Mouse (Mus musculus) embryonic facial prominence, embryonic 13.5 days (tissue): ENCODE data around the gene Ccr3. TPM values are rescaled to one million over a fixed set of nuclear protein-coding genes. Genes with fewer than 3 reads are reported as not detected.

ENCODE experiments used
- ATAC-seq: fragments of 200-750 bp; cut with Nextera tagmentation; 2 replicates; pipeline ENCODE4 v1.8.0; 2017; ENCODE audit warnings: low read depth; ENCODE audit not compliant: insufficient number of reproducible peaks, insufficient read depth, low FRiP score, low TSS enrichment
- H3K27ac ChIP-seq: fragments of 300-500 bp; sonication (generic); 2 replicates; pipeline ENCODE4 v1.5.1; 2015; ENCODE audit warnings: moderate library complexity, mild to moderate bottlenecking, inconsistent platforms
- H3K27me3 ChIP-seq: fragments of 300-500 bp; sonication (generic); 2 replicates; pipeline ENCODE4 v1.6.1; 2015; ENCODE audit warnings: mild to moderate bottlenecking, inconsistent platforms
- H3K36me3 ChIP-seq: fragments of 300-500 bp; sonication (generic); 2 replicates; pipeline ENCODE4 v1.6.1; 2015; ENCODE audit warnings: mild to moderate bottlenecking, inconsistent platforms
- H3K4me1 ChIP-seq: fragments of 300-500 bp; sonication (generic); 2 replicates; pipeline ENCODE4 v1.6.1; 2015; ENCODE audit warnings: inconsistent platforms
- H3K4me2 ChIP-seq: fragments of 300-500 bp; sonication (generic); 2 replicates; pipeline ENCODE4 v1.6.1; 2015; ENCODE audit warnings: moderate library complexity, mild to moderate bottlenecking, inconsistent platforms
- H3K4me3 ChIP-seq: fragments of 300-500 bp; sonication (generic); 2 replicates; pipeline ENCODE4 v1.5.1; 2015; ENCODE audit warnings: mild to moderate bottlenecking, inconsistent platforms
- H3K9ac ChIP-seq: fragments of 300-500 bp; sonication (generic); 2 replicates; pipeline ENCODE4 v1.6.1; 2015; ENCODE audit warnings: mild to moderate bottlenecking, inconsistent platforms
- H3K9me3 ChIP-seq: fragments of 300-500 bp; sonication (generic); 2 replicates; pipeline ENCODE4 v1.6.1; 2016; ENCODE audit warnings: inconsistent platforms
- WGBS: fragments of 180-500 bp; shearing (Covaris S2); methylation state at CpG from one replicate; pipeline ENCODE4 v1.1.7; 2015; ENCODE audit warnings: mixed read lengths; 5-methylcytosine and 5-hydroxymethylcytosine counted together
- polyA plus RNA-seq: library from polyadenylated mRNA; unstranded; fragments of >200 nt; fragmentation: Nextera tagmentation; extraction: Ambion mirVana; gene quantifications from 2 replicates; pipeline ENCODE4 v1.2.1, GENCODE M21; 2015

Gene Ccr3
- polyA plus RNA-seq, 1 experiment from 2014 or later: 0.06 TPM

GRCm38 (mm10) chr9:123999784-124000183, 22.0 kb upstream of the Ccr3 start:
- 79% methylated on average over 2 of the region's 2 CpGs for WGBS
- Histone ChIP-seq H3K27me3 (no peaks in the 10 kb centered on the region), H3K9me3 (no peaks in the 10 kb centered on the region), H3K4me2 (no peak overlapping the region), H3K4me3 (no peak overlapping the region), H3K4me1 (no peaks in the 10 kb centered on the region), H3K27ac (no peak overlapping the region), H3K36me3 (no peaks in the 10 kb centered on the region), H3K9ac (no peak overlapping the region)
- no peak for ATAC-seq

GRCm38 (mm10) chr9:124012691-124013090, 9.1 kb upstream of the Ccr3 start:
- no peak for ATAC-seq
- Histone ChIP-seq H3K9ac (no peak overlapping the region), H3K4me3 (no peak overlapping the region), H3K4me1 (no peaks in the 10 kb centered on the region), H3K9me3 (no peaks in the 10 kb centered on the region), H3K27ac (no peak overlapping the region), H3K4me2 (no peak overlapping the region), H3K36me3 (no peaks in the 10 kb centered on the region), H3K27me3 (no peaks in the 10 kb centered on the region)
- 73% methylated on average over 2 of the region's 2 CpGs for WGBS

DNA sequence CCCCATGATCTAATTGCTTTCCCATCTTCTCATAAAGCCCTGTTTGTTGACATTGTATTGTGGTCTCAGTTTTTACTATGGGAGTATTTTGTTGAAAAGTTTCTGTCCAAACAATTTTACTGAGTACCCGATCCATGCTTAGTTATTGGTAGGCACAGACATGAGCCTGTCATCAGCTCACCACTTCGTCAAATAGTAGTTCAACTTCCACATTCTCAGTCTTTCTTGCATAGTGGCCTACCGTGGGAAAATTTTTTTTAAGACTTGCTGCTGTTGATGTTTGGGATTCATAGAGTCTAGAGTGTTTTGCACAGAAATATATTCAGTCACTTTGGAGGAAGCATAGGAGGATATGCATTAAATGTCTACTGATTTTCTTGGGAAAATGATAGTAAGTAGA, 8.5 kb upstream of the Ccr3 start:
- no peaks in the 10 kb centered on the region for H3K9me3 ChIP-seq
- no peaks in the 10 kb centered on the region for H3K36me3 ChIP-seq
- no peak overlapping the region for H3K4me3 ChIP-seq
- no peaks in the 10 kb centered on the region for H3K4me1 ChIP-seq
- H3K27me3 ChIP-seq: no peaks in the 10 kb centered on the region
- no peak overlapping the region for H3K4me2 ChIP-seq
- no peak for ATAC-seq
- no peak overlapping the region for H3K27ac ChIP-seq
- 85% methylated on average over 3 of the region's 3 CpGs for WGBS
- H3K9ac ChIP-seq: no peak overlapping the region

- Histone ChIP-seq H3K4me1 (no peaks in the 10 kb centered on the region), H3K27me3 (no peaks in the 10 kb centered on the region), H3K27ac (no peak overlapping the region), H3K4me3 (no peak overlapping the region), H3K4me2 (no peak overlapping the region), H3K9ac (no peak overlapping the region), H3K9me3 (no peaks in the 10 kb centered on the region), H3K36me3 (no peaks in the 10 kb centered on the region)
- WGBS: 78% methylated on average over 2 of the region's 2 CpGs
- ATAC-seq: no peak
Measured at GRCm38 (mm10) chr9:124014985-124015652, 6.7 kb upstream of the Ccr3 start.

DNA sequence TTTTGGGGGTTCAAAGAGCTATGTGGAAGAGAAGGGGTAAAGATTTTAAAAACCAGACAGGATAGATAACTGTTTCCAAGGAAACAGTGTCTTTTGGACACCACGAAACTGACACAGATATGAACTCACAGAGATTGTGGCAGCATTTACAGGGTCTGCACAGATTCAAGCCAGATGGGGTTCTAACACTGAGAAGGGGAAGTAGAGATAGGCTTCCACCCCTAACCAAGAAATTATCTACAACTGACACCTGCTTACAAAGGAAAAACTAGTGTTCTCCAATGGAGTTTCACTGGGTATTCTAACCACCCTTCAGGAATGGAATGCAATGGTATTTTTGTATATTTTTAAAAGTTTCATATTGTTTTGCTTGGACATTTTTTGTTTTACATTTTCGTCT, 5.7 kb upstream of the Ccr3 start:
- Histone ChIP-seq H3K9me3 (no peaks in the 10 kb centered on the region), H3K4me3 (no peak overlapping the region), H3K9ac (no peak overlapping the region), H3K27me3 (no peaks in the 10 kb centered on the region), H3K36me3 (no peaks in the 10 kb centered on the region), H3K4me1 (no peaks in the 10 kb centered on the region), H3K27ac (no peak overlapping the region), H3K4me2 (no peak overlapping the region)
- ATAC-seq: no peak
- 61% methylated on average over 2 of the region's 2 CpGs for WGBS

- Histone ChIP-seq H3K4me1 (no peaks in the 10 kb centered on the region), H3K27me3 (no peaks in the 10 kb centered on the region), H3K27ac (no peak overlapping the region), H3K4me3 (no peak overlapping the region), H3K9ac (no peak overlapping the region), H3K9me3 (no peaks in the 10 kb centered on the region), H3K36me3 (no peaks in the 10 kb centered on the region), H3K4me2 (no peak overlapping the region)
- ATAC-seq: no peak
- WGBS: 89% methylated on average over 3 of the region's 3 CpGs
Measured at GRCm38 (mm10) chr9:124019887-124020286, 1.9 kb upstream of the Ccr3 start.

GRCm38 (mm10) chr9:124033345-124033744, 11.6 kb downstream of the Ccr3 start:
- no peak overlapping the region for H3K4me2 ChIP-seq
- no peaks in the 10 kb centered on the region for H3K9me3 ChIP-seq
- H3K4me3 ChIP-seq: no peak overlapping the region
- H3K9ac ChIP-seq: no peak overlapping the region
- no peaks in the 10 kb centered on the region for H3K36me3 ChIP-seq
- no peak for ATAC-seq
- H3K4me1 ChIP-seq: no peaks in the 10 kb centered on the region
- WGBS: 48% methylated on average over 1 of the region's 1 CpGs
- H3K27ac ChIP-seq: no peak overlapping the region
- no peaks in the 10 kb centered on the region for H3K27me3 ChIP-seq

DNA sequence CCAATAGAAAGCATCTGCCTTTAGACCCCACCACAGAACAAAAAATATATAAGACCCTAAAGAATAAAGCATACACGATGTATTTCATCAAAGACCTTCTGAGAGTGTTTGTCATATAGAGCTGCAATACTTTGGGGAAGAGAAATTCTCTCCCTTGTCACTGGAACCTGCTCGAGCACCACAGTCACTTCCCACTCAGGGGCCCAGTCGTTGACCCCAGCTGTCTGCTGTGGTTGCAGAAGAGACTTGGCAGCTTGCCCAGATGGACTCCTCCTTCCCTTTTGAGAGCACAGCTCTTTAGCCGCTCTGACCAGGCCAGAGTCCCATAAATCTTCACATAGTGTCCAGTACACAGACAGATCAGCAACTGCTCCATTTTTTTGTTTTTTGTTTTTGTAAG, 15.9 kb downstream of the Ccr3 start:
- Histone ChIP-seq H3K27ac (no peak overlapping the region), H3K27me3 (no peaks in the 10 kb centered on the region), H3K4me2 (no peak overlapping the region), H3K36me3 (no peaks in the 10 kb centered on the region), H3K4me3 (no peak overlapping the region), H3K9me3 (no peaks in the 10 kb centered on the region), H3K4me1 (no peaks in the 10 kb centered on the region), H3K9ac (no peak overlapping the region)
- ATAC-seq: no peak
- 50% methylated on average over 4 of the region's 4 CpGs for WGBS

- H3K4me2 ChIP-seq: no peak overlapping the region
- no peak overlapping the region for H3K4me3 ChIP-seq
- no peak overlapping the region for H3K9ac ChIP-seq
- 78% methylated on average over 2 of the region's 2 CpGs for WGBS
- H3K4me1 ChIP-seq: no peaks in the 10 kb centered on the region
- no peaks in the 10 kb centered on the region for H3K9me3 ChIP-seq
- no peaks in the 10 kb centered on the region for H3K36me3 ChIP-seq
- no peaks in the 10 kb centered on the region for H3K27me3 ChIP-seq
- ATAC-seq: no peak
- H3K27ac ChIP-seq: no peak overlapping the region
Measured at GRCm38 (mm10) chr9:124038158-124038582, 16.4 kb downstream of the Ccr3 start.

GRCm38 (mm10) chr9:124038949-124039348, 17.2 kb downstream of the Ccr3 start:
- 84% methylated on average over 5 of the region's 5 CpGs for WGBS
- ATAC-seq: no peak
- Histone ChIP-seq H3K4me2 (no peak overlapping the region), H3K27me3 (no peaks in the 10 kb centered on the region), H3K9me3 (no peaks in the 10 kb centered on the region), H3K27ac (no peak overlapping the region), H3K4me3 (no peak overlapping the region), H3K36me3 (no peaks in the 10 kb centered on the region), H3K4me1 (no peaks in the 10 kb centered on the region), H3K9ac (no peak overlapping the region)

- no peak overlapping the region for H3K9ac ChIP-seq
- H3K27me3 ChIP-seq: no peaks in the 10 kb centered on the region
- WGBS: 88% methylated on average over 3 of the region's 3 CpGs
- no peaks in the 10 kb centered on the region for H3K9me3 ChIP-seq
- H3K4me3 ChIP-seq: no peak overlapping the region
- H3K4me2 ChIP-seq: no peak overlapping the region
- no peaks in the 10 kb centered on the region for H3K4me1 ChIP-seq
- H3K36me3 ChIP-seq: no peaks in the 10 kb centered on the region
- ATAC-seq: no peak
- H3K27ac ChIP-seq: no peak overlapping the region
Measured at GRCm38 (mm10) chr9:124040932-124041331, 19.2 kb downstream of the Ccr3 start.

DNA sequence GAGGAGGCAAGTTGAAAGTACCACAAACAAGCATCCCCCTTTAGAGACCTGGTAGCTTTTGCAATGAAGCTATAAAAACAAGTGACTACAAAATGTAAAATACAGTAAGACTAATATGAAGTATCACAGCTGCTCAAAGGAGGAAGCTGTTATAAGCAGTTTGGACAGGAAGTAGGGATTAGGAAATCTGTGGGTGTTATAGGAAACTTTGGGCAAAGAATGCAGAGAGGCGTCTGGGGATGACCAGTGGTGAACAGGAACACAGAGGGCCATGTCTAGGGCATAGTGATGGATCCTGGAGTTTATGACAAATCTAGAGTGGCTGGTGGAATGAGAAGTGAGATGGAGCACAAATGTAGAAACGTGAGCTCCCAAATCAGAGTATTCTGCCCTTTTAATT, 31.8 kb downstream of the Ccr3 start:
- Histone ChIP-seq H3K4me2 (no peak overlapping the region), H3K4me1 (no peaks in the 10 kb centered on the region), H3K4me3 (no peak overlapping the region), H3K9me3 (no peaks in the 10 kb centered on the region), H3K27ac (no peak overlapping the region), H3K27me3 (no peaks in the 10 kb centered on the region), H3K9ac (no peak overlapping the region), H3K36me3 (no peaks in the 10 kb centered on the region)
- ATAC-seq: no peak
- 59% methylated on average over 2 of the region's 2 CpGs for WGBS
